8 mouse cellular contexts compared by ENCODE assay signal in genomic region chr1:137900621-137901071, GRCm38 (mm10).
DNase-seq lines count a peak whose midpoint lies in the region; ATAC-seq and TF ChIP-seq lines count a peak whose summit lies in the region.

No protein-coding gene starts in this region.

- no peak for ATAC-seq in heart, embryonic 11.5 days (replicated peaks; ENCODE audit: insufficient number of reproducible peaks, low FRiP score, low TSS enrichment)
- no peak; the same call in 1 of the 2 replicates for ATAC-seq in stomach, embryonic 15.5 days (ENCODE audit: insufficient read depth, low FRiP score, low read depth)

- H3K36me3 ChIP-seq in heart, embryonic 11.5 days (ENCODE audit: control insufficient read depth, insufficient read depth, low read length) = no peaks in the 10 kb centered on the region
- no peaks in the 10 kb centered on the region for H3K36me3 ChIP-seq in megakaryocyte, embryonic 14.5 days (replicated peaks; ENCODE audit: low read length)
- H3K36me3 ChIP-seq in stomach, embryonic 15.5 days = no peaks in the 10 kb centered on the region

- H3K27me3 ChIP-seq in cerebellum, adult 2 months (ENCODE audit: control insufficient read depth, insufficient read depth, low read length) = no peaks in the 10 kb centered on the region
- no peaks in the 10 kb centered on the region for H3K27me3 ChIP-seq in heart, embryonic 11.5 days (ENCODE audit: control insufficient read depth, insufficient read depth, low read length)
- no peaks in the 10 kb centered on the region for H3K27me3 ChIP-seq in megakaryocyte, embryonic 14.5 days (replicated peaks)
- no peaks in the 10 kb centered on the region for H3K27me3 ChIP-seq in stomach, embryonic 15.5 days (replicated peaks)

- peak; percentile 29 for DNase-seq in right cerebral cortex, adult 18-20 months
- DNase-seq in right cerebral cortex, postnatal 14 days = no peak
- DNase-seq in cerebellum, adult 2 months = peak; percentile 67 to 72
- DNase-seq in layer of hippocampus, postnatal 25 days (ENCODE audit: extremely low spot score in 1 of 2, low spot score in 1 of 2) = peak; percentile 23 to 28
- DNase-seq in urinary bladder, postnatal 25 days (ENCODE audit: low spot score) = no peak

- peak overlapping the region; percentile 98 for H3K4me3 ChIP-seq in cerebellum, adult 2 months (replicated peaks; ENCODE audit: insufficient read depth, low read depth, low read length)
- H3K4me3 ChIP-seq in heart, embryonic 11.5 days (ENCODE audit: low read depth, low read length) = peak overlapping the region; percentile 50
- peak overlapping the region; percentile 93 for H3K4me3 ChIP-seq in megakaryocyte, embryonic 14.5 days (replicated peaks)
- peak overlapping the region; percentile 73 for H3K4me3 ChIP-seq in stomach, embryonic 15.5 days (replicated peaks)

- no peaks in the 10 kb centered on the region for H3K9me3 ChIP-seq in heart, embryonic 11.5 days (replicated peaks; ENCODE audit: control insufficient read depth, low read length)
- no peaks in the 10 kb centered on the region for H3K9me3 ChIP-seq in megakaryocyte, embryonic 14.5 days
- H3K9me3 ChIP-seq in stomach, embryonic 15.5 days = no peaks in the 10 kb centered on the region

- under 1% methylated on average over 8 of the region's 8 CpGs for WGBS in cerebellum, adult 2 months
- WGBS in heart, embryonic 11.5 days (ENCODE audit: insufficient replicate concordance) = 17% methylated on average over 8 of the region's 8 CpGs
- 1% methylated on average over 8 of the region's 8 CpGs for WGBS in stomach, embryonic 15.5 days

- H3K27ac ChIP-seq in cerebellum, adult 2 months (ENCODE audit: insufficient read depth, low read length) = peak overlapping the region; percentile 89
- peak overlapping the region; percentile 87 for H3K27ac ChIP-seq in heart, embryonic 11.5 days (ENCODE audit: low read depth, low read length)
- H3K27ac ChIP-seq in stomach, embryonic 15.5 days = peak overlapping the region; percentile 92

- H3K4me1 ChIP-seq in cerebellum, adult 2 months (ENCODE audit: control insufficient read depth, insufficient read depth, low read length) = no peaks in the 10 kb centered on the region; the same call in 1 of the 2 replicates
- peaks cover 4% of the 10 kb centered on the region; the same call in 1 of the 2 replicates for H3K4me1 ChIP-seq in heart, embryonic 11.5 days (ENCODE audit: control insufficient read depth, insufficient read depth, low read length)
- peaks cover 34% of the 10 kb centered on the region for H3K4me1 ChIP-seq in megakaryocyte, embryonic 14.5 days
- no peaks in the 10 kb centered on the region for H3K4me1 ChIP-seq in stomach, embryonic 15.5 days

- TF ChIP-seq POLR2A in cerebellum, adult 2 months (IDR thresholded peaks at IDR 0.05; ENCODE audit: borderline replicate concordance, insufficient read depth, low read length) = no peak

- no peak for TF ChIP-seq CTCF in cerebellum, adult 2 months (IDR thresholded peaks at IDR 0.05; ENCODE audit: borderline replicate concordance, insufficient read depth, low read depth, low read length)

- peak overlapping the region; percentile 76 for H3K4me2 ChIP-seq in heart, embryonic 11.5 days
- peak overlapping the region; percentile 57 for H3K4me2 ChIP-seq in stomach, embryonic 15.5 days

- H3K9ac ChIP-seq in heart, embryonic 11.5 days (ENCODE audit: low read depth, low read length) = peak overlapping the region; percentile 59
- H3K9ac ChIP-seq in stomach, embryonic 15.5 days = peak overlapping the region; percentile 29

Comparison
In these comparisons a context has a peak if more than half of its experiments do, and no peak if none do; other contexts are left out.
1. DNase-seq: peak in right cerebral cortex, adult 18-20 months (single experiment), cerebellum, adult 2 months (2 of 2) and layer of hippocampus, postnatal 25 days (2 of 2); none in right cerebral cortex, postnatal 14 days (single experiment) and urinary bladder, postnatal 25 days (single experiment).
2. Peak in every context shown above with its lines, with median percentiles within 50 percentile points of each other: H3K27ac ChIP-seq and H3K4me3 ChIP-seq.